19 mouse cellular contexts compared by ENCODE assay signal in genomic region chr14:75054455-75055343, GRCm38 (mm10). TPM values are rescaled to one million over a fixed set of nuclear protein-coding genes. Genes with fewer than 3 reads are reported as not detected.
A peak's percentile ranks its signal among the peaks of the same experiment; 100 is the strongest.
DNase-seq lines count a peak whose midpoint lies in the region; ATAC-seq and TF ChIP-seq lines count a peak whose summit lies in the region.
"Had no signal": no experiment of that assay in that cellular context is flagged by ENCODE, and none has a peak within 500 bp of the region (broad histone marks: within the 10 kb centered on the region; RNA-seq: fewer than 3 reads in every experiment).

No protein-coding gene starts in this region.

- no peak overlapping the region; the same call in 1 of the 2 replicates for H3K27ac ChIP-seq in intestine, postnatal 0 days (ENCODE audit: low read depth, low read length)
- H3K27ac ChIP-seq in stomach, embryonic 15.5 days: peak overlapping the region; percentile 40
- no peak overlapping the region for H3K27ac ChIP-seq in neural tube, embryonic 15.5 days (replicated peaks)
- no peak overlapping the region for H3K27ac ChIP-seq in heart, embryonic 12.5 days (ENCODE audit: poor library complexity, severe bottlenecking)
- H3K27ac ChIP-seq: hindbrain, embryonic 13.5 days; macrophage; midbrain, embryonic 13.5 days had no signal

- H3K36me3 ChIP-seq in intestine, postnatal 0 days (ENCODE audit: control insufficient read depth, insufficient read depth): no peaks in the 10 kb centered on the region
- no peaks in the 10 kb centered on the region for H3K36me3 ChIP-seq in stomach, embryonic 15.5 days
- no peaks in the 10 kb centered on the region for H3K36me3 ChIP-seq in neural tube, embryonic 15.5 days
- H3K36me3 ChIP-seq in heart, embryonic 12.5 days: peaks cover 6% of the 10 kb centered on the region; the same call in 1 of the 2 replicates
- H3K36me3 ChIP-seq: hindbrain, embryonic 13.5 days; midbrain, embryonic 13.5 days had no signal

- peak; percentile 74 for ATAC-seq in intestine, postnatal 0 days
- ATAC-seq in stomach, embryonic 15.5 days (ENCODE audit: insufficient read depth, low FRiP score, low read depth): peak; percentile 70; the same call in 1 of the 2 replicates
- no peak for ATAC-seq in neural tube, embryonic 15.5 days (ENCODE audit: low FRiP score)
- no peak for ATAC-seq in heart, embryonic 12.5 days (ENCODE audit: insufficient number of reproducible peaks, low FRiP score)
- ATAC-seq: CD4-positive, CD25-positive, alpha-beta regulatory T cell, adult 4 months; forebrain, embryonic 14.5 days; midbrain, embryonic 13.5 days had no signal

- DNase-seq in lung, postnatal 36 days: peak; percentile 34
- no peak for DNase-seq in lung, postnatal 25 days (ENCODE audit: low spot score)
- DNase-seq in liver: peak; percentile 10
- DNase-seq in adrenal gland, adult 8-10 months: no peak
- DNase-seq: adrenal gland, postnatal 14 days; cerebellum, adult 9-11 months; heart, adult 18-20 months; layer of hippocampus, postnatal 36 days; left cerebral cortex, postnatal 4 days; thymus, postnatal 14 days had no signal

- no peaks in the 10 kb centered on the region for H3K4me1 ChIP-seq in intestine, postnatal 0 days (replicated peaks; ENCODE audit: control insufficient read depth, insufficient read depth, low read length)
- peaks cover 5% of the 10 kb centered on the region; the same call in 1 of the 2 replicates for H3K4me1 ChIP-seq in stomach, embryonic 15.5 days
- H3K4me1 ChIP-seq in neural tube, embryonic 15.5 days: no peaks in the 10 kb centered on the region
- no peaks in the 10 kb centered on the region for H3K4me1 ChIP-seq in heart, embryonic 12.5 days (replicated peaks)
- H3K4me1 ChIP-seq: hindbrain, embryonic 13.5 days; midbrain, embryonic 13.5 days had no signal

- H3K9ac ChIP-seq in intestine, postnatal 0 days (ENCODE audit: low read depth, low read length): no peak overlapping the region
- no peak overlapping the region for H3K9ac ChIP-seq in stomach, embryonic 15.5 days
- H3K9ac ChIP-seq in neural tube, embryonic 15.5 days (replicated peaks): no peak overlapping the region
- no peak overlapping the region for H3K9ac ChIP-seq in heart, embryonic 12.5 days
- H3K9ac ChIP-seq: hindbrain, embryonic 13.5 days; midbrain, embryonic 13.5 days had no signal

- H3K9me3 ChIP-seq in intestine, postnatal 0 days (ENCODE audit: control insufficient read depth): no peaks in the 10 kb centered on the region
- H3K9me3 ChIP-seq in stomach, embryonic 15.5 days: no peaks in the 10 kb centered on the region
- no peaks in the 10 kb centered on the region for H3K9me3 ChIP-seq in neural tube, embryonic 15.5 days (replicated peaks)
- no peaks in the 10 kb centered on the region for H3K9me3 ChIP-seq in heart, embryonic 12.5 days (replicated peaks)
- H3K9me3 ChIP-seq: hindbrain, embryonic 13.5 days; midbrain, embryonic 13.5 days had no signal

- H3K27me3 ChIP-seq in intestine, postnatal 0 days (replicated peaks; ENCODE audit: control insufficient read depth, insufficient read depth, low read length): no peaks in the 10 kb centered on the region
- H3K27me3 ChIP-seq in stomach, embryonic 15.5 days (replicated peaks): no peaks in the 10 kb centered on the region
- no peaks in the 10 kb centered on the region for H3K27me3 ChIP-seq in neural tube, embryonic 15.5 days (replicated peaks)
- H3K27me3 ChIP-seq in heart, embryonic 12.5 days (replicated peaks): no peaks in the 10 kb centered on the region
- H3K27me3 ChIP-seq: hindbrain, embryonic 13.5 days; midbrain, embryonic 13.5 days had no signal

- 25% methylated on average over 14 of the region's 14 CpGs for WGBS in intestine, postnatal 0 days
- 38% methylated on average over 14 of the region's 14 CpGs for WGBS in stomach, embryonic 15.5 days
- WGBS in neural tube, embryonic 15.5 days: 78% methylated on average over 14 of the region's 14 CpGs
- WGBS in heart, embryonic 12.5 days: 68% methylated on average over 14 of the region's 14 CpGs

- TF ChIP-seq CTCF in intestine, postnatal 0 days (IDR thresholded peaks at IDR 0.05; ENCODE audit: low read depth): no peak

- no peak overlapping the region for H3K4me3 ChIP-seq in intestine, postnatal 0 days (ENCODE audit: low read depth, low read length)
- no peak overlapping the region for H3K4me3 ChIP-seq in stomach, embryonic 15.5 days (replicated peaks)
- no peak overlapping the region for H3K4me3 ChIP-seq in neural tube, embryonic 15.5 days (replicated peaks)
- no peak overlapping the region for H3K4me3 ChIP-seq in heart, embryonic 12.5 days
- H3K4me3 ChIP-seq: hindbrain, embryonic 13.5 days; midbrain, embryonic 13.5 days had no signal

- H3K4me2 ChIP-seq in intestine, postnatal 0 days (replicated peaks; ENCODE audit: low read depth): peak overlapping the region; percentile 39
- H3K4me2 ChIP-seq in stomach, embryonic 15.5 days: peak overlapping the region; percentile 13; the same call in 1 of the 2 replicates
- no peak overlapping the region for H3K4me2 ChIP-seq in neural tube, embryonic 15.5 days
- no peak overlapping the region for H3K4me2 ChIP-seq in heart, embryonic 12.5 days
- H3K4me2 ChIP-seq: hindbrain, embryonic 13.5 days; midbrain, embryonic 13.5 days had no signal

RNA-seq across cellular contexts. Expression of gene Rubcnl, which starts 38.9 kb away (rescaled TPM):
- polyA plus RNA-seq in intestine, postnatal 0 days (2015; fragmentation: Nextera tagmentation; extraction: Ambion mirVana): 0.22 and 0.26 TPM in 2 replicates
- polyA plus RNA-seq in stomach, embryonic 15.5 days (2015; fragmentation: Nextera tagmentation; extraction: Ambion mirVana): 0.54 and 0.86 TPM in 2 replicates
- 0.10 and 0.69 TPM in 2 replicates for polyA plus RNA-seq in neural tube, embryonic 15.5 days (2015; fragmentation: Nextera tagmentation; extraction: Ambion mirVana)
- 1.5 TPM in 2 replicates for polyA plus RNA-seq in heart, embryonic 12.5 days (2016; fragmentation: Nextera tagmentation; extraction: Ambion mirVana)
- total RNA-seq in adrenal gland, adult 8-10 months (2022): 10 to 100 TPM in 1 of 4 experiments, 1 to 10 TPM in 2, under 1 TPM in 1; 0.41 to 10.9 (median 4.6) TPM

Comparison
In these comparisons a context has a peak if more than half of its experiments do, and no peak if none do; other contexts are left out.
1. DNase-seq: peak in lung, postnatal 36 days (single experiment) and liver (single experiment); none in lung, postnatal 25 days (single experiment) and adrenal gland, adult 8-10 months (single experiment).
2. ATAC-seq: peak in intestine, postnatal 0 days (single experiment) and stomach, embryonic 15.5 days (single experiment); none in neural tube, embryonic 15.5 days (single experiment) and heart, embryonic 12.5 days (single experiment).
3. H3K4me2 ChIP-seq: peak in intestine, postnatal 0 days (single experiment) and stomach, embryonic 15.5 days (single experiment); none in neural tube, embryonic 15.5 days (single experiment) and heart, embryonic 12.5 days (single experiment).